Mouse (Mus musculus): ENCODE measurements around the gene Tulp1. TPM values are rescaled to one million over a fixed set of nuclear protein-coding genes. Genes with fewer than 3 reads are reported as not detected.
A peak's percentile ranks its signal among the peaks of the same experiment; 100 is the strongest.
"Not testable (repeated sequence)": the region's sequence is repeated elsewhere in the genome, so short reads cannot be mapped to it uniquely, and the experiment has no call there.

Gene Tulp1
- polyA plus RNA-seq, 1 experiment from 2014 or later: 2.6 TPM

DNA sequence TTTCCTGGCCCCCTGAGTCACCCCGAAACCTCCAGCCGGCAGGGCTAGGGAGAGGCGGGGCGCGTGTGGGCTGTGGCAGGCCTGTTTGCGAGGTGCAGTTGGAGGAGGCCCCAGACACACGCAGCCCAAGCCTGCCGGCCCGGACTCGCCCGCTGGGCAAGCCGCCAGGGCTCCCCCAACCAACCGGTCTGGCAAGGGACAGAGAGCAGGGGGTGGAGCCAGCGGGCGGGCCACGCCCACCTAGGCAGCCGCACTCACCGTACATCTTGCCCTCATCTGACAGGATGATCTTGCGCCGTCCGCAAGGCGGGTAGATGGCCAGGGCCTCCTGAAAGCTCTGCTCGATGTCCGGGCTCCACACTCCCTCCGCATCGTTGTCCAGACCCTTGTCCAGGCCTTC lies 23.9 kb downstream of the Tulp1 start:
- peak; percentile 79 for ATAC-seq (replicated peaks; ENCODE audit: low FRiP score)
- no peaks in the 10 kb centered on the region; the same call in 1 of the 2 replicates for H3K27me3 ChIP-seq (ENCODE audit: control insufficient read depth, insufficient read depth, low read length)
- H3K4me3 ChIP-seq (ENCODE audit: low read depth, low read length): peak overlapping the region; percentile 16; the same call in 1 of the 2 replicates
- H3K9me3 ChIP-seq (ENCODE audit: control insufficient read depth, low read length): no peaks in the 10 kb centered on the region
- no peak overlapping the region for H3K27ac ChIP-seq (ENCODE audit: low read depth, low read length)
- 6% methylated on average over 26 of the region's 26 CpGs for WGBS
- peak; percentile 88 for DNase-seq (ENCODE audit: low spot score)
- H3K4me2 ChIP-seq (ENCODE audit: low read depth, low read length, severe bottlenecking): peak overlapping the region; percentile 40
- H3K9ac ChIP-seq (ENCODE audit: low read length): peak overlapping the region; percentile 44
- no peaks in the 10 kb centered on the region for H3K36me3 ChIP-seq (ENCODE audit: control insufficient read depth, insufficient read depth, low read length)
- H3K4me1 ChIP-seq (replicated peaks; ENCODE audit: control insufficient read depth, insufficient read depth, low read length): peaks cover 18% of the 10 kb centered on the region

DNA sequence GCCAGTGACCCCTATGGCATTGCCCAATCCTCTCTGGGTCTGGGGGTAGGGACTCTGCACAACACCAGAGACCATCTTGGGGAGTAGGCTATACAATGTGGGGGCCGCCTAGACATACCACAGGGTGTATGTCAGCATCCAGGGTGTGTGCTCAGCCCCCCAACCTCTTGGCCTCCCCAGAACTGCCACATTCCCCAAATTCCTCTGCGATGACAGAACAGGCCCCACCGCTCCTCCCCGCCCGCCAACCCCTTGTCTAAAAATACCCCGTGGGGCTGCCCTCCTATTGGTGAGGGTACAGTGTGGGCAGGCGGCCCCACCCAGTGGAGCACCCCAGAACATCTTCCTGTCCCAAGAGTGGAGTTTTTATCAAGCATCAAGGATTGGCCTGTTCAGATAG lies 24.4 kb downstream of the Tulp1 start:
- no peak overlapping the region for H3K4me3 ChIP-seq (ENCODE audit: low read depth, low read length)
- H3K9me3 ChIP-seq (ENCODE audit: control insufficient read depth, low read length): no peaks in the 10 kb centered on the region
- no peak overlapping the region for H3K27ac ChIP-seq (ENCODE audit: low read depth, low read length)
- WGBS: 79% methylated on average over 7 of the region's 7 CpGs
- H3K4me1 ChIP-seq (replicated peaks; ENCODE audit: control insufficient read depth, insufficient read depth, low read length): peaks cover 15% of the 10 kb centered on the region
- no peaks in the 10 kb centered on the region; the same call in 1 of the 2 replicates for H3K27me3 ChIP-seq (ENCODE audit: control insufficient read depth, insufficient read depth, low read length)
- peak overlapping the region; percentile 40; the same call in 1 of the 2 replicates for H3K4me2 ChIP-seq (ENCODE audit: low read depth, low read length, severe bottlenecking)
- no peak for DNase-seq (ENCODE audit: low spot score)
- H3K9ac ChIP-seq (ENCODE audit: low read length): peak overlapping the region; percentile 44
- no peaks in the 10 kb centered on the region for H3K36me3 ChIP-seq (ENCODE audit: control insufficient read depth, insufficient read depth, low read length)
- ATAC-seq (replicated peaks; ENCODE audit: low FRiP score): no peak

DNA sequence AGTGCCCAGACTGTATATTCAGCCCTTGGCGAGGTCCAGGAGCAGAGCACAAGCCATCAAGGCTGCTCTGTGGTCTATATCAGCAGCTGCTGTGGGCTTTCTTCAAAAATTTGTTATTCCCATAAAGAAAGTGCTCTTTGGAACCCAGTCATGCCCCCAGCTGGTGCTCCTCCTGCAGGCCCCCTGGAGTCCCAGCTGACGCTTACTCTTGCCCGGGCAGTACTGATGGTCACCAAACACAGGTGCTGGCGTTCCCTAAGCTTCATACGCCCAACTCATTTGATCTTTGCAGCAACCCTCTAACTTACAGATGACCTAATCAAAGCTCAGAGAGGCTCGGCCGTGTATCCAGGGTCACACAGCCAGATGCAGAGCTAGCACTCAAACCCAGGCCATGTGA lies 27.5 kb downstream of the Tulp1 start:
- 92% methylated on average over 7 of the region's 7 CpGs for WGBS
- H3K4me1 ChIP-seq (replicated peaks; ENCODE audit: control insufficient read depth, insufficient read depth, low read length): peaks cover 13% of the 10 kb centered on the region
- no peak for DNase-seq (ENCODE audit: low spot score)
- H3K4me2 ChIP-seq (ENCODE audit: low read depth, low read length, severe bottlenecking): no peak overlapping the region
- H3K4me3 ChIP-seq (ENCODE audit: low read depth, low read length): no peak overlapping the region
- no peak overlapping the region for H3K9ac ChIP-seq (ENCODE audit: low read length)
- no peak for ATAC-seq (replicated peaks; ENCODE audit: low FRiP score)
- H3K27ac ChIP-seq (ENCODE audit: low read depth, low read length): no peak overlapping the region
- no peaks in the 10 kb centered on the region for H3K27me3 ChIP-seq (ENCODE audit: control insufficient read depth, insufficient read depth, low read length)
- no peaks in the 10 kb centered on the region for H3K9me3 ChIP-seq (ENCODE audit: control insufficient read depth, low read length)
- H3K36me3 ChIP-seq (ENCODE audit: control insufficient read depth, insufficient read depth, low read length): no peaks in the 10 kb centered on the region

DNA sequence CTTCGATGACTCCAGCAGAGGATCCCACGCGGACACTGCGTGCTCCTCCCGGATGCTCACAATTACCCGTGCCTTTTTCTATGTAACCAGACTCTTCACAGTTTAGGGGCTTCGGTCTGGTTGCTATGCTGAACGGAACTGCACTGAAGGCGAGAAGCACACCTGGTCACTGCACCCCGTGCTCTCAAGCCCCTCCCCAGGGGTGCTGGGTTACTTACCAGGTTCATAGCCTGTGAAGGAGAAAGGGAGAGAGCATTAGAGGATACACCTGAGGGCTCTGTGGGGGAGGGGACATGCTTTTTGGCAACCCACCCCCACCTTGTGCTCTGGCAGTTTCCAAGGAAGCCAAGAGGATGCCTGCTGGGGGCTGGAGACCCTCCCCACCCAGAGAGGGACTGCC lies 29.8 kb downstream of the Tulp1 start:
- peaks cover 2% of the 10 kb centered on the region; the same call in 1 of the 2 replicates for H3K36me3 ChIP-seq (ENCODE audit: control insufficient read depth, insufficient read depth, low read length)

DNA sequence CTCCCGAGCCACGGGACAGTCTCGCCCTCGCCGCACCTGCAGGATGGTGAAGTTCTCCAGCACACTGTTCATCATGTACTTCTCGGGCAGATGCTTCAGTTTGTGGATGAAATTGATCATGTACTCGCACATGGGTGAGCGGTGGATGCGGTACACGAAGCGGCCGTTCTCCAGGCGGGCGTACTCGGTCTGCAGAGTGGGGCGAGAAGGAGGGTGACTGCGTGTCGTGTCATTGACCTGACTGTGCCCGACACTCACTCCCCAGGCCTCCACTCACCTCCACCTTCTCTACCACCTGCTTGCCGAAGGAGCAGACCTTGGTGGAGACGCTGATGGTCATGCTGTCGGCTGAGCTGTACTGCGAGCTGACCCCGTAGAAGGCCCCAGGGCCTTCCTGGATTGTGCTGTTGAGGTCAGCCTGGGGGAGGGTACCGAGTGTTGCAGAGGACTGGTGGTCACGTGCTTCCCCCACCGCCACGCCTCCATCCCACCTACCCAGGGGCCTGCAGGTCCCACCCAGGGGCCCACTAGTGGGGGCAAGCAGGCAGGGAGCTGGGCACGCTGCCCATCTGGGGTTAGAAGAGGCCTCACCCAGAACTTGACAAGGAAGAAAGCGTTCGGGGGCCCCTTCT lies 32.0 kb downstream of the Tulp1 start:
- H3K4me3 ChIP-seq (ENCODE audit: low read depth, low read length): no peak overlapping the region
- H3K9ac ChIP-seq (ENCODE audit: low read length): no peak overlapping the region
- no peak overlapping the region for H3K27ac ChIP-seq (ENCODE audit: low read depth, low read length)
- H3K36me3 ChIP-seq (ENCODE audit: control insufficient read depth, insufficient read depth, low read length): peaks cover 2% of the 10 kb centered on the region; the same call in 1 of the 2 replicates
- H3K4me1 ChIP-seq (replicated peaks; ENCODE audit: control insufficient read depth, insufficient read depth, low read length): 0 out of 2 replicates have a peak, but pooled peaks cover 7% of the 10 kb centered on the region
- no peak overlapping the region for H3K4me2 ChIP-seq (ENCODE audit: low read depth, low read length, severe bottlenecking)
- ATAC-seq (replicated peaks; ENCODE audit: low FRiP score): no peak
- no peak for DNase-seq (ENCODE audit: low spot score)
- no peaks in the 10 kb centered on the region for H3K9me3 ChIP-seq (ENCODE audit: control insufficient read depth, low read length)
- no peaks in the 10 kb centered on the region for H3K27me3 ChIP-seq (ENCODE audit: control insufficient read depth, insufficient read depth, low read length)
- WGBS: 61% methylated on average over 31 of the region's 31 CpGs

More for the DNA sequence above, 29.8 kb downstream of the Tulp1 start:
- 74% methylated on average over 10 of the region's 10 CpGs for WGBS
- Histone ChIP-seq H3K27me3 (ENCODE audit: control insufficient read depth, insufficient read depth, low read length) (no peaks in the 10 kb centered on the region), H3K9ac (ENCODE audit: low read length) (no peak overlapping the region), H3K9me3 (ENCODE audit: control insufficient read depth, low read length) (no peaks in the 10 kb centered on the region), H3K4me3 (ENCODE audit: low read depth, low read length) (no peak overlapping the region), H3K27ac (ENCODE audit: low read depth, low read length) (no peak overlapping the region), H3K4me2 (ENCODE audit: low read depth, low read length, severe bottlenecking) (no peak overlapping the region), H3K4me1 (replicated peaks; ENCODE audit: control insufficient read depth, insufficient read depth, low read length) (0 out of 2 replicates have a peak, but pooled peaks cover 7% of the 10 kb centered on the region)
- DNase-seq (ENCODE audit: low spot score) (no peak), ATAC-seq (replicated peaks; ENCODE audit: low FRiP score) (no peak)

DNA sequence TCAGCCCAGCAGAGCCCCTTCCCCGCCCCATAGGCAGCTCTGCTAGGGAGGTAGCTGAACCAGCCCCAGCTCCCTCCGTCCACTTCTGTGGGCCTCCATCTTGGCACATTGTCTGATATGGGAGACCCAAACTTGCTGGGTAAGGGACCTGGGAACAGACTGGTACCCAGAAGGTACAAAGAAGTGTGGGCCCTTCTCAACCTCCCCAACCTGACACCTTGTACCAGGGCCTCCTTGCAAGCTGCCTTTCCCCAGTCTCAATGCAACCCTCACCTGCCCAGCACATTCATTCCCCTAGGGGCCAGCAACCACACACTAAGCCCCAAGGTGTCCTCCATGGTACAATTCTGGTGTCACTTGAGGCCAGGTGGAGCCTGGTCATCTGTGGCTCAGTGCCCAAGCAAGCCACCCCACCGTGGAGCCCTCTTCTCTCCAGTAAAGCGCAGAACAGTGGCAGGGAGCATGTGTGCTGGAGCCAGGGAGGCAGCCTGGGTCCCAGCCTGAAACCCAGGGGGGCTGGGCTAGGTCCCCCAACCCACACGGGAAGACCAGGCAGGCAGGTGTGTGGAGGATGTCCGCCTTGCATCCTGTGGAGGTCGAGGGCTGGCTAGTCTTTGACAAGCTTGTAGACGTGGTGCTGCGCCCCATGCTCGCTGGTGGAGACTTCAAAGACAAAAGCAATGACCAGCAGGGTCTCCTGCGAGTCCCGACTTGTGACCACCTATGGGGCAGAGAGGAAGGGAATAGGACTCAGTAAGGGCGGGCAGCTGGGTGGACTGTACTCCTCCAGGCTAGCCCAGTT lies 32.7 kb downstream of the Tulp1 start:
- DNase-seq (ENCODE audit: low spot score): no peak
- no peak overlapping the region for H3K4me3 ChIP-seq (ENCODE audit: low read depth, low read length)
- H3K4me2 ChIP-seq (ENCODE audit: low read depth, low read length, severe bottlenecking): no peak overlapping the region
- no peak for ATAC-seq (replicated peaks; ENCODE audit: low FRiP score)
- peaks cover 2% of the 10 kb centered on the region; the same call in 1 of the 2 replicates for H3K36me3 ChIP-seq (ENCODE audit: control insufficient read depth, insufficient read depth, low read length)
- 48% methylated on average over 13 of the region's 13 CpGs for WGBS
- no peak overlapping the region for H3K27ac ChIP-seq (ENCODE audit: low read depth, low read length)
- H3K27me3 ChIP-seq (ENCODE audit: control insufficient read depth, insufficient read depth, low read length): no peaks in the 10 kb centered on the region
- 0 out of 2 replicates have a peak, but pooled peaks cover 12% of the 10 kb centered on the region for H3K4me1 ChIP-seq (replicated peaks; ENCODE audit: control insufficient read depth, insufficient read depth, low read length)
- no peaks in the 10 kb centered on the region for H3K9me3 ChIP-seq (ENCODE audit: control insufficient read depth, low read length)
- no peak overlapping the region for H3K9ac ChIP-seq (ENCODE audit: low read length)

DNA sequence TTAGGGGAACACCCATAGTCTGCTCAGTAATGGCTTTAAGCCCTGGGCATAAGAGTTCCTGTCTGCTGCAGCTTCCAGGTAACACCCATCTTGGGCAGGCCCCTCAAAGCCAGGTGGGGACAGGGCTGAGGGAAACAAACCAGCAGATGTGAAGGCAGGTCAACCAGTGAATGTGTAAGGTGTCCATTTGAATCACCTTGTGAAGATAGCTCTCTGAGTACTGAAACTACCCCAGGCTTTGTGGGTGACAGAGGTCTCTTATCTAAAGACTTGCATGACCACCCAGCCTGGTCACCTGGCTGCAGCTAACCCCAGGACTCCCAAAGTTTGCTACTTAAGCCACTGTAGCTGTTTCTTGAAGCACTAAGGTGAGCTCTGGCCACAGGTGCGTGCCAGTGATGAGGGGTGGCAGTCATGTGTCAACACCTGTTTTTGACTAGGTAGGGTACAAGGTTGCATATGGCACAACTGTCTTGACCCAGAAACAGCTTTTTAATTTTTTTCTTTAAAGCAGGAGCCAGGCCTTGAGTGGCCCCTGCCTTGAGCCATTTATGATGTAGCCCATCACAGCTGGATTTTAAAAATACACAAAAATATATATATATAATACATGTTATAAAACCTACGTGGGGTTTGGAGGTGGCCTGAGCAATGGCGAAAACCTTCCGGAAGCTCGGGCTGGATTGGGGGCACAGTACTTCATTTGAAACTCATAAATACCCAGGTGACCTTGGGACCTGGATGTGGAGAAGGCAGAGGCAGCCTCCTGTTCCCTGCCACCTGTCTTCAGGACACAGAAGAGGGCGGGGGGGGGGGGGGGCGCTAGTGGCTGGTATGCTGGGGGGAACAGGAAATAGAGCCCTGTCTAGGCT lies 33.5 kb downstream of the Tulp1 start:
- H3K27ac ChIP-seq (ENCODE audit: low read depth, low read length): no peak overlapping the region
- H3K36me3 ChIP-seq (ENCODE audit: control insufficient read depth, insufficient read depth, low read length): peaks cover 2% of the 10 kb centered on the region; the same call in 1 of the 2 replicates
- H3K4me1 ChIP-seq (replicated peaks; ENCODE audit: control insufficient read depth, insufficient read depth, low read length): 0 out of 2 replicates have a peak, but pooled peaks cover 12% of the 10 kb centered on the region
- 48% methylated on average over 5 of the region's 7 CpGs for WGBS
- no peaks in the 10 kb centered on the region for H3K27me3 ChIP-seq (ENCODE audit: control insufficient read depth, insufficient read depth, low read length)
- DNase-seq (ENCODE audit: low spot score): no peak
- no peak overlapping the region for H3K4me3 ChIP-seq (ENCODE audit: low read depth, low read length)
- ATAC-seq (replicated peaks; ENCODE audit: low FRiP score): no peak
- no peak overlapping the region for H3K9ac ChIP-seq (ENCODE audit: low read length)
- no peaks in the 10 kb centered on the region for H3K9me3 ChIP-seq (ENCODE audit: control insufficient read depth, low read length)
- 0 out of 2 replicates have a peak overlapping the region, but pooled peaks have one; percentile 8 for H3K4me2 ChIP-seq (ENCODE audit: low read depth, low read length, severe bottlenecking)

DNA sequence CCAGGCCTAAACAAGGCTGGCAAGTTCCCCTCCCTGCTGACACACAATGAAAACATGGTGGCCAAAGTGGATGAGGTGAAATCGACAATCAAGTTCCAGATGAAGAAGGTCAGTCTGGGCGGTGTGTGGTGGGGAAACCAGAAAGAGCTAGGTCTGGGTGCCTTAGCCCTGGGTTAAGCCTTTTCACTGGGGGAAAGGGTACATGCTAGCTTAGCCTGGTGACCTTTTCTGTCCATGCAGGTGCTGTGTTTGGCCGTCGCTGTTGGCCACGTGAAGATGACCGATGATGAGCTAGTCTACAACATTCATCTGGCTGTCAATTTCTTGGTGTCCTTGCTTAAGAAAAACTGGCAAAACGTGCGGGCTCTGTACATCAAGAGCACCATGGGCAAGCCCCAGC lies 34.4 kb downstream of the Tulp1 start:
- H3K27ac ChIP-seq (ENCODE audit: low read depth, low read length); H3K9ac ChIP-seq (ENCODE audit: low read length); H3K4me3 ChIP-seq (ENCODE audit: low read depth, low read length); DNase-seq (ENCODE audit: low spot score); H3K9me3 ChIP-seq (ENCODE audit: control insufficient read depth, low read length); H3K27me3 ChIP-seq (ENCODE audit: control insufficient read depth, insufficient read depth, low read length); ATAC-seq (replicated peaks; ENCODE audit: low FRiP score); H3K36me3 ChIP-seq (ENCODE audit: control insufficient read depth, insufficient read depth, low read length): not testable (repeated sequence)
- 71% methylated on average over 6 of the region's 8 CpGs for WGBS
- Histone ChIP-seq H3K4me2 (ENCODE audit: low read depth, low read length, severe bottlenecking) (0 out of 2 replicates have a peak overlapping the region, but pooled peaks have one; percentile 8), H3K4me1 (replicated peaks; ENCODE audit: control insufficient read depth, insufficient read depth, low read length) (0 out of 2 replicates have a peak, but pooled peaks cover 12% of the 10 kb centered on the region)
